Mouse (Mus musculus) intestine, postnatal 0 days (tissue): ENCODE measurements around the gene Sec14l2. TPM values are rescaled to one million over a fixed set of nuclear protein-coding genes. Genes with fewer than 3 reads are reported as not detected.
A peak's percentile ranks its signal among the peaks of the same experiment; 100 is the strongest.

Source experiments
- ATAC-seq: fragments of 200-750 bp; cut with Nextera tagmentation; 2 replicates; pipeline ENCODE4 v1.8.0; 2017; ENCODE audit warnings: mild to moderate bottlenecking, moderate TSS enrichment, moderate library complexity
- H3K27ac ChIP-seq: fragments of 300-500 bp; sonication (generic); 2 replicates; pipeline ENCODE4 v1.5.1; 2014; ENCODE audit warnings: mild to moderate bottlenecking, low read depth, low read length, moderate library complexity
- H3K27me3 ChIP-seq: fragments of 300-500 bp; sonication (generic); replicated peaks from 2 replicates; pipeline ENCODE4 v1.6.1; 2014; ENCODE audit warnings: low read length, mixed read lengths; ENCODE audit not compliant: control insufficient read depth, insufficient read depth
- H3K36me3 ChIP-seq: fragments of 300-500 bp; sonication (generic); 2 replicates; pipeline ENCODE4 v1.6.1; 2014; ENCODE audit warnings: mild to moderate bottlenecking, moderate library complexity; ENCODE audit not compliant: control insufficient read depth, insufficient read depth
- H3K4me1 ChIP-seq: fragments of 300-500 bp; sonication (generic); replicated peaks from 2 replicates; pipeline ENCODE4 v1.6.1; 2014; ENCODE audit warnings: antibody characterized with exemption, low read length, mixed read lengths; ENCODE audit not compliant: control insufficient read depth, insufficient read depth
- H3K4me2 ChIP-seq: fragments of 300-500 bp; sonication (generic); replicated peaks from 2 replicates; pipeline ENCODE4 v1.6.1; 2014; ENCODE audit warnings: low read depth, mild to moderate bottlenecking, moderate library complexity
- H3K4me3 ChIP-seq: fragments of 300-500 bp; sonication (generic); 2 replicates; pipeline ENCODE4 v1.5.1; 2014; ENCODE audit warnings: low read depth, low read length
- H3K9ac ChIP-seq: fragments of 300-500 bp; sonication (generic); 2 replicates; pipeline ENCODE4 v1.6.1; 2014; ENCODE audit warnings: mild to moderate bottlenecking, low read depth, low read length
- H3K9me3 ChIP-seq: fragments of 300-500 bp; sonication (generic); 2 replicates; pipeline ENCODE4 v1.6.1; 2016; ENCODE audit warnings: mixed run types; ENCODE audit not compliant: control insufficient read depth
- CTCF ChIP-seq: sonication (generic); IDR thresholded peaks from 2 replicates; pipeline ENCODE4 v1.5.1; 2016; ENCODE audit warnings: low read depth, mild to moderate bottlenecking, control low read depth, antibody characterized with exemption, moderate library complexity
- WGBS: fragments of 180-500 bp; shearing (Covaris S2); extraction: QIAGEN DNeasy Blood & Tissue Kit; methylation state at CpG from one replicate; pipeline ENCODE4 v1.1.7; 2014; 5-methylcytosine and 5-hydroxymethylcytosine counted together
- polyA plus RNA-seq: library from polyadenylated mRNA; unstranded; fragments of >200 nt; fragmentation: Nextera tagmentation; extraction: Ambion mirVana; gene quantifications from 2 replicates; pipeline ENCODE4 v1.2.1, GENCODE M21; 2015

Sec14l2 gene
- polyA plus RNA-seq, 1 experiment from 2014 or later: 7.6 TPM

GRCm38 (mm10) chr11:4097091-4097621 lies 26.1 kb downstream of the Sec14l2 start:
- 21% methylated on average over 10 of the region's 10 CpGs for WGBS
- peaks cover 13% of the 10 kb centered on the region; the same call in 1 of the 2 replicates for H3K4me1 ChIP-seq
- H3K4me3 ChIP-seq: peak overlapping the region; percentile 48
- H3K36me3 ChIP-seq: peaks cover 3% of the 10 kb centered on the region
- ATAC-seq: 0 out of 2 replicates have a peak, but pooled peaks have one; percentile 7
- peak overlapping the region; percentile 82 for H3K4me2 ChIP-seq
- H3K9me3 ChIP-seq: no peaks in the 10 kb centered on the region
- H3K27me3 ChIP-seq: no peaks in the 10 kb centered on the region
- TF ChIP-seq CTCF: no peak
- peak overlapping the region; percentile 75 for H3K27ac ChIP-seq
- peak overlapping the region; percentile 62 for H3K9ac ChIP-seq

DNA sequence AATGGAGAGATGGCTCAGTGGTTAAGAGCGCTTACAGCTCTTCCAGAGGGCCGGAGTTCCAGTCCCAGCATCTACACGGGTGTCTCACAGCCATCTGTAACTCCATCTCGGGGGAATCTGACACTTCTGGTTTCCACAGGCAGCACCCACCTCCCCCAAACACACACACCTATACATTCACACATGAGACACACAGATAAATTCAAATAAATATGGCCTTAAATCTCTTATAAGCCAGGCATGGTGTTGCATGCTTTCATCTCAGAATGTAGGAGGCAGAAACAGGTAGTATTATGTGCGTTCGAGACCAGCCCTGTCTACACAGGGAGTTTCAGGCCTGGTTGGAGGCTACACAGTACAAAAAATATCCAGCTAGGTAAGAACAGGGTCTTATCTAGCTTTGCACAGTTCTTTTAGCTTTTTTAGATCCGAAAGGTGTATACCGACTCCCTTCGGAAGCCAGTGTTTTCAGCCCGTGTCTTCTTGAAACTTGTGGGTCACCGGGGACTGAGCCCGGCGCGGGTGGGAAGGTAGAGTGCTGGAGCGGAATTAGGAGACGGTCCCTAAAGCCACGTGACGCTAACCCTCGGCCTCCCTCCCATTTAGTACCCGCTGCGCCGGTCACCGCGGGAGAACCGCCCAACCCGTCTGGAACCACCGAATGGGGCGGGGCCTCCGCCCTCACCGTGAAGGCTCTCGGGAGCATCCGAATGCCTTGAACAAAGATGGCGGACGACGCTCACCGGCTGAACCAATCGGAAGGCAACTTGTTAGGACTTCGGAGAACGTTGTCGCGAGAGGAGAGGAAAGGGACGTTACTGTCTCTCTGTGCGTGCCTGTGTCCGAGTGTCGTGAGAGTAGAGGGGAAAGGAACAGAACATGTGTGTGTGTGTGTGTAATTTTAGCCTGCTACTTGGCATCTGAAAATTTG lies 26.9 kb downstream of the Sec14l2 start:
- peak; percentile 87 for ATAC-seq
- H3K27me3 ChIP-seq: no peaks in the 10 kb centered on the region
- TF ChIP-seq CTCF: no peak
- peak overlapping the region; percentile 86 for H3K27ac ChIP-seq
- WGBS: 2% methylated on average over 45 of the region's 45 CpGs
- peak overlapping the region; percentile 62 for H3K9ac ChIP-seq
- H3K4me3 ChIP-seq: peak overlapping the region; percentile 48
- no peaks in the 10 kb centered on the region for H3K9me3 ChIP-seq
- H3K4me2 ChIP-seq: peak overlapping the region; percentile 82
- H3K4me1 ChIP-seq: peaks cover 13% of the 10 kb centered on the region; the same call in 1 of the 2 replicates
- peaks cover 11% of the 10 kb centered on the region for H3K36me3 ChIP-seq

- Histone ChIP-seq H3K9me3 (0 out of 2 replicates have a peak, but pooled peaks cover 6% of the 10 kb centered on the region), H3K4me2 (peak within 1 kb of the TSS; percentile 82), H3K4me3 (peak within 1 kb of the TSS; percentile 48), H3K4me1 (peaks cover 13% of the 10 kb centered on the region; the same call in 1 of the 2 replicates), H3K36me3 (peaks cover 18% of the 10 kb centered on the region), H3K27ac (peak within 1 kb of the TSS; percentile 86), H3K27me3 (no peaks in the 10 kb centered on the region), H3K9ac (peak within 1 kb of the TSS; percentile 47)
- whole genome bisulfite sequencing: 4% methylated on average over 34 of the region's 34 CpGs
- ATAC-seq: no peak
- peak; percentile 43 for TF ChIP-seq CTCF
Measured at GRCm38 (mm10) chr11:4095171-4096053, 27.8 kb downstream of the Sec14l2 start, which contains the start of gene Mtfp1. Gene Mtfp1 (minus strand): TSS chr11:4095445.

DNA sequence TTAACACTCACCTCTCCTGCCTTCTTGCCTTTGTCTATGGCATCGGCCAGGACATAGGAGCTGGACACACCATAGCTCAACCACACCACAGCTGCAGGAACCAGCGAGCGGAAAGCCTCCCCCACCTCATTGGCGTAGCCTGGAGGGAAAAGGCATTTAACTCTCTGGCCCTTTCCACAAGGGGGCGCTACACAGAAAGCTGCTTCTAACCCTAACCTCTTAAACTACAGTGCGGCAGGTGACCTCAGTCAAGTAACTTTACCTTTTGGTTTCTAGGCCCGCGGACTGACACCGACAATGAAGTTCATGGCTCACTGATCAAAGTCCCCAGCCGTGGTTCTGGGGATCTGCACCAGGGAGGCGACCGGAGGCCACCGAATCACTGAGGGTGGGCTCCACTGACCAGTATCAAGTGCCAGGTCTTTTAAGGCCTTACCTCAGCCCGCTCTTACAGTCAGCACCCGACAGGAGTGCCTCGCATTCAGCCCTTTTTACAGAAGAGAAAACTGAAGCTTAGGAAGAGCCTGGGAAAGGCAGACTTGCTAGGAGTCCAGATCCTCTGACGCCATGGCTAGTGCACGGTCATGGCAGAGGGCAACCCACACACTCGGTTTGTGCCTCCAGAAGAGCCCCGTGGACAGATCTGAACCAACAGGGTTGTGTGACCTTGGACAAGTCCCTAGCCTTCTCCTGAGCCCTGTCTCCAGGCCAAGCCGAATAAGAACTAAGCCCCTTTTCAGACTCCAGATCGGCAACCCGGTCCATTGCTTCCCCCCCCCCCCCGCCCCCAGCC lies 28.6 kb downstream of the Sec14l2 start:
- peak; percentile 91 for TF ChIP-seq CTCF
- 6% methylated on average over 24 of the region's 24 CpGs for WGBS
- peak; percentile 34 for ATAC-seq

More for the DNA sequence above, 28.6 kb downstream of the Sec14l2 start:
- peaks cover 18% of the 10 kb centered on the region for H3K36me3 ChIP-seq
- H3K27ac ChIP-seq: peak overlapping the region; percentile 86
- H3K27me3 ChIP-seq: no peaks in the 10 kb centered on the region
- peak overlapping the region; percentile 44 for H3K9ac ChIP-seq
- peak overlapping the region; percentile 48 for H3K4me3 ChIP-seq
- H3K4me2 ChIP-seq: peak overlapping the region; percentile 82
- H3K9me3 ChIP-seq: 0 out of 2 replicates have a peak, but pooled peaks cover 6% of the 10 kb centered on the region
- peaks cover 13% of the 10 kb centered on the region; the same call in 1 of the 2 replicates for H3K4me1 ChIP-seq
